Mouse (Mus musculus) midbrain, embryonic 16.5 days (tissue): ENCODE data around the gene AI481877. TPM values are rescaled to one million over a fixed set of nuclear protein-coding genes. Genes with fewer than 3 reads are reported as not detected.

Experiments
- ATAC-seq: fragments of 200-750 bp; cut with Nextera tagmentation; 2 replicates; pipeline ENCODE4 v1.8.0; 2017; ENCODE audit warnings: moderate TSS enrichment
- H3K27ac ChIP-seq: fragments of 300-500 bp; sonication (generic); 2 replicates; pipeline ENCODE4 v1.5.1; 2014; ENCODE audit warnings: mild to moderate bottlenecking, low read length, mixed read lengths
- H3K27me3 ChIP-seq: fragments of 300-500 bp; sonication (generic); 2 replicates; pipeline ENCODE4 v1.6.1; 2014; ENCODE audit warnings: low read depth, low read length, mixed read lengths; ENCODE audit not compliant: control insufficient read depth, insufficient read depth
- H3K36me3 ChIP-seq: fragments of 300-500 bp; sonication (generic); 2 replicates; pipeline ENCODE4 v1.6.1; 2014; ENCODE audit warnings: mild to moderate bottlenecking, low read length, moderate library complexity, mixed read lengths; ENCODE audit not compliant: control insufficient read depth, insufficient read depth
- H3K4me1 ChIP-seq: fragments of 300-500 bp; sonication (generic); 2 replicates; pipeline ENCODE4 v1.6.1; 2014; ENCODE audit warnings: mild to moderate bottlenecking, low read length, mixed read lengths; ENCODE audit not compliant: control insufficient read depth, insufficient read depth
- H3K4me2 ChIP-seq: fragments of 300-500 bp; sonication (generic); 2 replicates; pipeline ENCODE4 v1.6.1; 2014; ENCODE audit warnings: mild to moderate bottlenecking, low read length, mixed read lengths
- H3K4me3 ChIP-seq: fragments of 300-500 bp; sonication (generic); 2 replicates; pipeline ENCODE4 v1.5.1; 2014; ENCODE audit warnings: low read depth, mild to moderate bottlenecking, low read length, moderate library complexity, mixed read lengths
- H3K9ac ChIP-seq: fragments of 300-500 bp; sonication (generic); 2 replicates; pipeline ENCODE4 v1.6.1; 2014; ENCODE audit warnings: low read depth, low read length, mixed read lengths
- H3K9me3 ChIP-seq: fragments of 300-500 bp; sonication (generic); replicated peaks from 2 replicates; pipeline ENCODE4 v1.6.1; 2014; ENCODE audit warnings: mild to moderate bottlenecking, low read length, mixed read lengths; ENCODE audit not compliant: control insufficient read depth, poor library complexity, severe bottlenecking
- WGBS: fragments of 180-500 bp; shearing (Covaris S2); extraction: QIAGEN DNeasy Blood & Tissue Kit; methylation state at CpG from one replicate; pipeline ENCODE4 v1.1.7; 2014; 5-methylcytosine and 5-hydroxymethylcytosine counted together
- polyA plus RNA-seq: library from polyadenylated mRNA; unstranded; fragments of >200 nt; fragmentation: Nextera tagmentation; extraction: Ambion mirVana; gene quantifications from 2 replicates; pipeline ENCODE4 v1.2.1, GENCODE M21; 2015

Gene AI481877
- polyA plus RNA-seq, 1 experiment from 2014 or later = not detected

DNA sequence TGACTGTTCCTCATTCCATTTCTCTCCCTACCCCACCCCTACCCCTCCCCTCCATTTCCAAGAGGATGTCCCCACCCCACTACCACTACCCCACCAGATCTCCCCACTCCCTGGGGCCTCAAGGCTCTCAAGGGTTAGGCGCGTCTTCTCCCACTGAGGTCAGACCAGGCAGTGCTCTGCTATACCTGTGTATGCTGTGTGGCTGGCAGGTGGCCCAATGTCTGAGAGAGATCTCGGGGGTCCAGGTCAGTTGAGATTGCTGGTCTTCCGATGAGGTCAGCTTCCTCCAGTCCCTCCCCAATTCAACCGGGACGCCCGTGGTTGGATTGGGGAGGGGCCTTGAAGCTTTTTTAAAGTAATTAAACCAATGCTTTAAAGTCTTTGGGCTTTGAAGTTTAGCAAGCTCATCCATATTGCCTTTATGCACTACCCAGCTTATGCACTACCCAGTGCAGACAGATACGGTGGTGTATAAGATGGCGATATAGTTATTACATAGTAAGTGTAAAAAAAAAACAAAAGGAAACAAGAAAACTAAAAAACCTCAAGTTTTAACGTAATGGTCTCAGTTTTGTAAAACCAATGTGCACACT is 104.4 kb downstream of the AI481877 start:
- Histone ChIP-seq H3K27ac (peak overlapping the region; percentile 96), H3K9me3 (no peaks in the 10 kb centered on the region), H3K9ac (no peak overlapping the region), H3K36me3 (no peaks in the 10 kb centered on the region), H3K4me3 (peak overlapping the region; percentile 85), H3K27me3 (no peaks in the 10 kb centered on the region), H3K4me2 (peak overlapping the region; percentile 66), H3K4me1 (peaks cover 9% of the 10 kb centered on the region)
- ATAC-seq = peak; percentile 52
- WGBS = 79% methylated on average over 10 of the region's 10 CpGs

DNA sequence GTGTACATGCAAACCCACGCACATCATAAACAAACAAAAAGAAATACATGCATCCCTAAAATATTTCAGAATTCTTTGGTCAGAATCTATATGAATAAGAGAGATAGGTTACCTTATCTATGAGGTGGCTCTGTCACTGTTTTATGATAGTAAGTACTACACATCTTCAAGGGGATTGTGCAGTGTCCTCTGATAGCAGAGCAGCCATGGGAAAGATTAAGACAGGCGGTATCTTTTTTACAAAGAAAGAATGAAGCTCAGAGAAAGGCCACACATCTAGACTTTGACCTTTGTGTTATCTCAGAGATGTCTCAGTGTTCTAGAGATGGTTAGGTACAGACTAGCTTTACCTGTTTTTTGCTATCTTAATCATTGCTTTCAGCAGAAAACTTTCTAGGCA is 121.9 kb downstream of the AI481877 start:
- Histone ChIP-seq H3K9ac (no peak overlapping the region), H3K27ac (no peak overlapping the region), H3K4me1 (no peaks in the 10 kb centered on the region; the same call in 1 of the 2 replicates), H3K4me3 (no peak overlapping the region), H3K4me2 (no peak overlapping the region), H3K9me3 (no peaks in the 10 kb centered on the region), H3K36me3 (peaks cover 15% of the 10 kb centered on the region), H3K27me3 (no peaks in the 10 kb centered on the region)
- no peak for ATAC-seq
- WGBS = 94% methylated on average over 2 of the region's 2 CpGs

DNA sequence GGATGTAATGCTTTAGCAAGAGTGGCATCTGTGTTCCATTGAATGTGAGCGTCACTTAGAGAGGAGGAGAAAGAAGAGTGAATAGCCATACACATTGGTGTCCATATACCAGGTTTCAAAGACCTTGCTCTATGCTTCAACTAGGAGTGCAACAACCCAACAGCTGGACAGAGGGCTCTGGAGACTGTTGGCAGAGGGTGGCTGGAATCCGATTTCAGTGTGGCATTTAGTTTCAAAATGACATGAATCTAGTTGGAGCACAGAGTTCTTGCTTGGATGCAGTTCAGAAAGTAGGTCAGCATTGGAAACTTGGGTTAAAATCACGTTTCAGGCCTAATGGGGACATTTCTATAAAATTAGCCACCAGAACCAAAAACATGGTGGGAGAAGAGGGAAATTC is 123.6 kb downstream of the AI481877 start:
- Histone ChIP-seq H3K4me3 (no peak overlapping the region), H3K9me3 (no peaks in the 10 kb centered on the region), H3K4me1 (no peaks in the 10 kb centered on the region; the same call in 1 of the 2 replicates), H3K9ac (no peak overlapping the region), H3K4me2 (no peak overlapping the region), H3K27me3 (no peaks in the 10 kb centered on the region), H3K27ac (no peak overlapping the region), H3K36me3 (peaks cover 13% of the 10 kb centered on the region)
- ATAC-seq = no peak
- WGBS = 87% methylated on average over 3 of the region's 3 CpGs

DNA sequence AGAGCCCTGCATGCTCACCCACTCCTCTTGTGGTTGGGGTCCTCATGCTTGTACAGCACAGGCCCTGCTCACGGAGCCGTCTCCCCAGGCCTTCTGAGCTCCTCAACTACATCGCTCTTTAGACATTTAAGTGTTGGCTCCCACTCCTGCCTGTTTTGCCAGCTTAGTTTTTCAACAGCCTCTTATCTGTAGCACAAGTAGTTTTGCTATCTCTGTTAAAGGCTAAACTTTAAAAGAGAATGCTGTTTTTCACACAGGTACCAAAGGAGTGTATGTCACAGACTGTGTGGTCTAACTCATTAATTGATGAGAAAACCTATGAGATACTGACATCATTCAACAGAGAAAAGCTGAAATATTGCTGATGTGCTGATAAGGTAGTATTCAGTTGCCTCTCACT is 127.3 kb downstream of the AI481877 start:
- H3K9ac ChIP-seq = no peak overlapping the region
- H3K4me1 ChIP-seq = peaks cover 3% of the 10 kb centered on the region
- no peaks in the 10 kb centered on the region for H3K27me3 ChIP-seq
- no peak for ATAC-seq
- 69% methylated on average over 3 of the region's 3 CpGs for WGBS
- H3K9me3 ChIP-seq = no peaks in the 10 kb centered on the region
- H3K27ac ChIP-seq = no peak overlapping the region
- no peaks in the 10 kb centered on the region for H3K36me3 ChIP-seq
- no peak overlapping the region for H3K4me3 ChIP-seq
- H3K4me2 ChIP-seq = no peak overlapping the region

DNA sequence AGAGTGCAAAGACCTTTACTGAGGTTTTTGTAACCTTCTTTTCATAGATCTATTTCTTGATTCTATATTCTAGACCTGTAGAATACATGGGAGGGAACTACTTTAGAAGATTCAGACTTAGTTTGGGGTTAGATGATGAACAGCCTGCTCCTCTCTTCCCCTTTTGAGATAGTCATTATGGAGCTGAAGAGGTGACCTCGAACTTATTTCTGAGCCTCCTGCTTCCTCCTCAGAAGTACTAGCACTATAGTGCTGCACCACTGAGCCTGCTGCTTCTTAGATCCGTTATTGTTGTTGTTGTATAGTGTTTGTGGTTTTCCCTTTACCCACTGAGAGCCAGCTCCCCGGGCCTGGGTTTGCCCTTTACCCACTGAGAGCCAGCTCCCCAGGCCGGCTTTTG is 129.1 kb downstream of the AI481877 start:
- 76% methylated on average over 4 of the region's 4 CpGs for WGBS
- no peak for ATAC-seq
- no peaks in the 10 kb centered on the region; the same call in 1 of the 2 replicates for H3K27me3 ChIP-seq

DNA sequence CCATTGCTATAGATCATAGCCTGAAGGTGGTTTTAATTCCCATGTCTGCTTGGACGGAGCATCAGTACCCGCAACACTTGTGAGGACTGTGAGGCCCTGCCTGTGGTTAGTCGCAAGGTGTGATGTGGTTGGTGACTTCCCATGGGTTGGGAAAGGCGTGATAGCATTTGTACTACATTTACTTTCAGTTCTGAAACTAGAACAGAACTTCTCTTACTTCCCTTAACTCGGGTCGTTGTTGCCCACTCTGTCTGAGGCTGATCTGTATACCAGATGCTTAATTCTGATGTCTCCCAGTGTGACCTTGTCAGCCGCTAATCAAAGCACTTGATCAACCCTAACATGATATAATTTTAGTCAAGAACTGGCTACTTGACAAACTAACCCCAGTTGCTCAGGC is 129.6 kb downstream of the AI481877 start:
- Histone ChIP-seq H3K4me1 (peaks cover 24% of the 10 kb centered on the region), H3K36me3 (no peaks in the 10 kb centered on the region), H3K9me3 (no peaks in the 10 kb centered on the region), H3K4me2 (no peak overlapping the region), H3K9ac (no peak overlapping the region), H3K4me3 (no peak overlapping the region), H3K27ac (no peak overlapping the region), H3K27me3 (no peaks in the 10 kb centered on the region; the same call in 1 of the 2 replicates)
- 97% methylated on average over 7 of the region's 7 CpGs for WGBS
- ATAC-seq = no peak

More for the DNA sequence above, 129.1 kb downstream of the AI481877 start:
- Histone ChIP-seq H3K4me1 (peaks cover 19% of the 10 kb centered on the region), H3K36me3 (no peaks in the 10 kb centered on the region), H3K9me3 (no peaks in the 10 kb centered on the region), H3K4me2 (no peak overlapping the region), H3K27ac (no peak overlapping the region), H3K4me3 (no peak overlapping the region), H3K9ac (no peak overlapping the region)

DNA sequence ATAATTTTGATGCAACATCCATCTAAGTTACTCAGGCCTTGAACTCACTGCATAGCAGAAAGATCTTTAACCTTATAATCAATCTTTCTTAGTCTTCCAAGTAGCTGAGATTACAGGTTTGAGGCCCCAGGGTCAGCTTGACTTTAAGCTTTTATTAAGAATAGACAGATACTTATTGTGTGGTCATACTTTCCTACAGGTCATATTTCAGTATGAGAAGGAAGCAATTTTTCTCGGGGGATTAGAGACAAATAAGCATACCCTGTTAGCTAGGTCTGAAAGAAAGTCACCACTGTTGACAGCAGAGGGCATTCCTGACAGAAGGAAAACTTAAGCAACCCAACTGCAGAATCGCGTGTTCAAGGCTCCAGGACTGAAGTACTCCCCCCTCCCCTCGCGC is 130.8 kb downstream of the AI481877 start:
- H3K27me3 ChIP-seq = no peaks in the 10 kb centered on the region; the same call in 1 of the 2 replicates
- H3K4me3 ChIP-seq = no peak overlapping the region
- no peaks in the 10 kb centered on the region for H3K9me3 ChIP-seq
- peaks cover 28% of the 10 kb centered on the region for H3K4me1 ChIP-seq
- no peak overlapping the region for H3K4me2 ChIP-seq
- H3K9ac ChIP-seq = no peak overlapping the region
- H3K36me3 ChIP-seq = no peaks in the 10 kb centered on the region
- no peak for ATAC-seq
- no peak overlapping the region for H3K27ac ChIP-seq
- WGBS = 90% methylated on average over 5 of the region's 5 CpGs

DNA sequence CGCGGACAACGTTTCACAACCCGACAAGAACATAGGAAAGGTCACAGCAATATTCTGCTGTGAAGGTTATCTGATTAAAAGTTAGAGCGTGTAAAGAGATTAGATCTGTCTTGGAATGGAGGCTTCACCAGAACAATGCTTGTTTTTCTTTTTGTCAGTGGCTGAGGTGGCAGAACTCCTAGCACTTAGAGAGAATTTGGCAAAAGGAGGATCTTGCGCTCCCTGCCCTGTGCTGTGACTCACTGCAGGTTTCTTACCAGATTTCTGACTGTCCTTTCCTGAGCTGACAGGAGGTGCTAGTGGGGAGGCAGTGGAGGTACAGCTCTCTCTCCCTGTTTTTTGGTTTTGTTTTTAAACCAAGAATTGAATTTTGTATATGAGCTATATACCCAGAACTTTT is 131.8 kb downstream of the AI481877 start:
- H3K9me3 ChIP-seq = no peaks in the 10 kb centered on the region

DNA sequence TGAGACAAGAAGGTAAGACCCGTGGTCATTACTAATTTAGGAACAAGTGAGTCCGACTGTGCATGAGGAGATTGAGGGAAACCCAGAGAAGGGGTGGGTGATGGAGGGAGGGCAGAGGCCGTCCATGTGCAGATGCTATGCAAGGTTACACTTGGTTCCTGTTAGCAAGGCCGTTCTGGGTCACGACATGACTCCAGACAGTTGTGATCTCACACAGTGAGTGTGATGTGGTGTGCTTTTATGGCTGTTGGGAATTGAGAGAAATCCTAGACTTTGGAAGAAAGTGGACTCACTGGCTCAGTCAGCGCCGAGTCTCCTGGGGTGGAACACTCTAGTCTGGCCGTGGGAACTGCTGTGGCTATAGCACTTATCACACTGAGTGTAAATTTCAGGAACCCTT is 132.6 kb downstream of the AI481877 start:
- Histone ChIP-seq H3K4me2 (no peak overlapping the region), H3K9ac (no peak overlapping the region), H3K4me3 (no peak overlapping the region), H3K27ac (no peak overlapping the region), H3K9me3 (no peaks in the 10 kb centered on the region), H3K36me3 (no peaks in the 10 kb centered on the region), H3K27me3 (no peaks in the 10 kb centered on the region; the same call in 1 of the 2 replicates), H3K4me1 (peaks cover 32% of the 10 kb centered on the region)
- 63% methylated on average over 8 of the region's 8 CpGs for WGBS
- no peak for ATAC-seq

More for the DNA sequence above, 131.8 kb downstream of the AI481877 start:
- Histone ChIP-seq H3K27ac (no peak overlapping the region), H3K4me3 (no peak overlapping the region), H3K4me2 (no peak overlapping the region), H3K9ac (no peak overlapping the region), H3K27me3 (no peaks in the 10 kb centered on the region; the same call in 1 of the 2 replicates), H3K36me3 (no peaks in the 10 kb centered on the region), H3K4me1 (peaks cover 32% of the 10 kb centered on the region)
- WGBS = 38% methylated on average over 6 of the region's 6 CpGs
- no peak for ATAC-seq
